Mouse (Mus musculus): ENCODE measurements around the gene Krt12. TPM values are rescaled to one million over a fixed set of nuclear protein-coding genes. Genes with fewer than 3 reads are reported as not detected.

Gene Krt12
- total RNA-seq, 2 experiments from 2014 or later, result not detected

Other genes starting within 250 kb of the Krt12 start
- 113 and 114 TPM in 2 replicates for gene Smarce1, start 191.2 kb downstream of the Krt12 start, total RNA-seq (2014; fragmentation: Nextera tagmentation)
- 223 and 323 TPM in 2 replicates for gene Smarce1, start 191.2 kb downstream of the Krt12 start, total RNA-seq (2017)
- gene Krt222, start 178.2 kb downstream of the Krt12 start, total RNA-seq (2014; fragmentation: Nextera tagmentation), result not detected in 2 replicates
- gene Krt222, start 178.2 kb downstream of the Krt12 start, total RNA-seq (2017), result not detected in 2 replicates
- not detected in 2 replicates for gene Krt24, start 137.0 kb downstream of the Krt12 start, total RNA-seq (2014; fragmentation: Nextera tagmentation)
- gene Krt24, start 137.0 kb downstream of the Krt12 start, total RNA-seq (2017), result not detected in 2 replicates
- not detected in 2 replicates for gene Krt25, start 99.3 kb downstream of the Krt12 start, total RNA-seq (2014; fragmentation: Nextera tagmentation)
- gene Krt25, start 99.3 kb downstream of the Krt12 start, total RNA-seq (2017), result not detected in 2 replicates
- gene Krt26, start 84.3 kb downstream of the Krt12 start, total RNA-seq (2014; fragmentation: Nextera tagmentation), result not detected in 2 replicates
- gene Krt26, start 84.3 kb downstream of the Krt12 start, total RNA-seq (2017), result not detected in 2 replicates
- gene Krt27, start 71.2 kb downstream of the Krt12 start, total RNA-seq (2014; fragmentation: Nextera tagmentation), result not detected in 2 replicates
- gene Krt27, start 71.2 kb downstream of the Krt12 start, total RNA-seq (2017), result not detected in 2 replicates
- not detected in 2 replicates for gene Krt28, start 47.4 kb downstream of the Krt12 start, total RNA-seq (2014; fragmentation: Nextera tagmentation)
- not detected in 2 replicates for gene Krt28, start 47.4 kb downstream of the Krt12 start, total RNA-seq (2017)
- gene Krt10, start 32.9 kb downstream of the Krt12 start, total RNA-seq (2014; fragmentation: Nextera tagmentation), result 0.59 and 4.9 TPM in 2 replicates
- gene Krt10, start 32.9 kb downstream of the Krt12 start, total RNA-seq (2017), result not detected in 2 replicates
- gene Krt20, start 15.9 kb upstream of the Krt12 start, total RNA-seq (2014; fragmentation: Nextera tagmentation), result not detected in 2 replicates
- gene Krt20, start 15.9 kb upstream of the Krt12 start, total RNA-seq (2017), result not detected in 2 replicates
- gene Krt23, start 70.9 kb upstream of the Krt12 start, total RNA-seq (2014; fragmentation: Nextera tagmentation), result not detected in 2 replicates
- not detected in 2 replicates for gene Krt23, start 70.9 kb upstream of the Krt12 start, total RNA-seq (2017)
- gene Krt39, start 99.1 kb upstream of the Krt12 start, total RNA-seq (2014; fragmentation: Nextera tagmentation), result not detected in 2 replicates
- not detected in 2 replicates for gene Krt39, start 99.1 kb upstream of the Krt12 start, total RNA-seq (2017)
- gene Krt40, start 120.9 kb upstream of the Krt12 start, total RNA-seq (2014; fragmentation: Nextera tagmentation), result not detected in 2 replicates
- not detected in 2 replicates for gene Krt40, start 120.9 kb upstream of the Krt12 start, total RNA-seq (2017)
- not detected in 2 replicates for gene Krtap3-3, start 128.6 kb upstream of the Krt12 start, total RNA-seq (2014; fragmentation: Nextera tagmentation)
- gene Krtap3-3, start 128.6 kb upstream of the Krt12 start, total RNA-seq (2017), result not detected in 2 replicates
- not detected in 2 replicates for gene Krtap3-2, start 134.6 kb upstream of the Krt12 start, total RNA-seq (2014; fragmentation: Nextera tagmentation)
- gene Krtap3-2, start 134.6 kb upstream of the Krt12 start, total RNA-seq (2017), result not detected in 2 replicates
- not detected in 2 replicates for gene Gm11939, start 137.2 kb upstream of the Krt12 start, total RNA-seq (2014; fragmentation: Nextera tagmentation)
- not detected in 2 replicates for gene Gm11939, start 137.2 kb upstream of the Krt12 start, total RNA-seq (2017)
- gene Krtap3-1, start 144.4 kb upstream of the Krt12 start, total RNA-seq (2014; fragmentation: Nextera tagmentation), result not detected in 2 replicates
- gene Krtap3-1, start 144.4 kb upstream of the Krt12 start, total RNA-seq (2017), result not detected in 2 replicates
- not detected in 2 replicates for gene Krtap1-5, start 158.8 kb upstream of the Krt12 start, total RNA-seq (2014; fragmentation: Nextera tagmentation)
- gene Krtap1-5, start 158.8 kb upstream of the Krt12 start, total RNA-seq (2017), result not detected in 2 replicates
- gene Krtap1-4, start 161.4 kb upstream of the Krt12 start, total RNA-seq (2014; fragmentation: Nextera tagmentation), result not detected in 2 replicates
- gene Krtap1-4, start 161.4 kb upstream of the Krt12 start, total RNA-seq (2017), result not detected in 2 replicates
- not detected in 2 replicates for gene Krtap1-3, start 169.1 kb upstream of the Krt12 start, total RNA-seq (2014; fragmentation: Nextera tagmentation)
- gene Krtap1-3, start 169.1 kb upstream of the Krt12 start, total RNA-seq (2017), result not detected in 2 replicates
- not detected in 2 replicates for gene Krtap9-3, start 175.8 kb upstream of the Krt12 start, total RNA-seq (2014; fragmentation: Nextera tagmentation)
- not detected in 2 replicates for gene Krtap9-3, start 175.8 kb upstream of the Krt12 start, total RNA-seq (2017)
- not detected in 2 replicates for gene Gm11938, start 181.0 kb upstream of the Krt12 start, total RNA-seq (2014; fragmentation: Nextera tagmentation)
- gene Gm11938, start 181.0 kb upstream of the Krt12 start, total RNA-seq (2017), result not detected in 2 replicates
- not detected in 2 replicates for gene Gm11937, start 187.9 kb upstream of the Krt12 start, total RNA-seq (2014; fragmentation: Nextera tagmentation)
- gene Gm11937, start 187.9 kb upstream of the Krt12 start, total RNA-seq (2017), result not detected in 2 replicates
- not detected in 2 replicates for gene Krtap2-4, start 192.6 kb upstream of the Krt12 start, total RNA-seq (2014; fragmentation: Nextera tagmentation)
- gene Krtap2-4, start 192.6 kb upstream of the Krt12 start, total RNA-seq (2017), result not detected in 2 replicates
- gene Gm11562, start 198.2 kb upstream of the Krt12 start, total RNA-seq (2014; fragmentation: Nextera tagmentation), result not detected in 2 replicates
- gene Gm11562, start 198.2 kb upstream of the Krt12 start, total RNA-seq (2017), result not detected in 2 replicates
- not detected in 2 replicates for gene Krtap4-1, start 206.0 kb upstream of the Krt12 start, total RNA-seq (2014; fragmentation: Nextera tagmentation)
- gene Krtap4-1, start 206.0 kb upstream of the Krt12 start, total RNA-seq (2017), result not detected in 2 replicates
- gene Krtap4-2, start 212.8 kb upstream of the Krt12 start, total RNA-seq (2014; fragmentation: Nextera tagmentation), result not detected in 2 replicates
- not detected in 2 replicates for gene Krtap4-2, start 212.8 kb upstream of the Krt12 start, total RNA-seq (2017)
- gene Krtap4-7, start 221.8 kb upstream of the Krt12 start, total RNA-seq (2014; fragmentation: Nextera tagmentation), result not detected in 2 replicates
- gene Krtap4-7, start 221.8 kb upstream of the Krt12 start, total RNA-seq (2017), result not detected in 2 replicates
- not detected in 2 replicates for gene Gm11555, start 228.0 kb upstream of the Krt12 start, total RNA-seq (2014; fragmentation: Nextera tagmentation)
- not detected in 2 replicates for gene Gm11555, start 228.0 kb upstream of the Krt12 start, total RNA-seq (2017)
- gene Gm11563, start 236.7 kb upstream of the Krt12 start, total RNA-seq (2014; fragmentation: Nextera tagmentation), result not detected in 2 replicates
- gene Gm11563, start 236.7 kb upstream of the Krt12 start, total RNA-seq (2017), result not detected in 2 replicates
- gene Krtap4-6, start 243.7 kb upstream of the Krt12 start, total RNA-seq (2014; fragmentation: Nextera tagmentation), result not detected in 2 replicates
- not detected in 2 replicates for gene Krtap4-6, start 243.7 kb upstream of the Krt12 start, total RNA-seq (2017)